Mouse (Mus musculus) liver, adult 2 months (tissue): ENCODE results near the gene Pelp1.

ENCODE experiments used
- CTCF ChIP-seq: fragments of 200-500 bp; IDR thresholded peaks from 2 replicates; pipeline ENCODE4 v1.5.1; 2011; ENCODE audit warnings: low read depth, low read length, control low read depth
- POLR2A ChIP-seq: fragments of 200-500 bp; IDR thresholded peaks from 2 replicates; pipeline ENCODE4 v1.6.1; 2011; ENCODE audit warnings: low read length, control low read depth; ENCODE audit not compliant: insufficient read depth; ENCODE audit errors: extremely low read depth

GRCm38 (mm10) chr11:70380478-70381005 lies 29.3 kb downstream of the Pelp1 start:
- TF ChIP-seq POLR2A (no peak), CTCF (no peak)
